Mouse (Mus musculus) skeletal muscle tissue, adult 2 months (tissue): ENCODE results near the gene Slc26a3.

Experiments
- DNase-seq: peaks from one replicate; pipeline ENCODE4 v3.0.0-alpha.2; 2012; ENCODE audit warnings: low read depth, low spot score

Gene Slc26a3

DNA sequence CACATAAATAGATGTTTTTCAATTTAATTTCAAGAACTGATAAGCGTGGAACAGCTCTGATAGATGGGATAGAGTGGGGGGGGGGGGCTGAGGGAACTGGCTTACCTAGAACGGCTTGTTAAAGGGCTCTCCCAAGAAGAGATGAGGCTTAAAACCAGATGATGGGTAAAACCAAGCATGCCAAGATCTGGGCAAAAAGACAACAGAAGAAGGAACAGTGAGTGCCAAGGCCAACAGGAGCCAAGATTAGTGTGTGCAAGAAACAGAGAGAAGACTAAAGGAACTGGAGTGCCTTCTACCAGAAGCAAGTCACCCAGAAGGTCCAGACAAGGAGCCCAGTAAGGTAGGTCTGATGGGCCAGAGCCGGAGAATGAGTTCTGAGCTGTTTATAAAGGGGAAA, at the start of gene Slc26a3:
Gene Slc26a3 (plus strand): TSS at position 301 of the 400 bp plus-strand sequence.
- DNase-seq: no peak

DNA sequence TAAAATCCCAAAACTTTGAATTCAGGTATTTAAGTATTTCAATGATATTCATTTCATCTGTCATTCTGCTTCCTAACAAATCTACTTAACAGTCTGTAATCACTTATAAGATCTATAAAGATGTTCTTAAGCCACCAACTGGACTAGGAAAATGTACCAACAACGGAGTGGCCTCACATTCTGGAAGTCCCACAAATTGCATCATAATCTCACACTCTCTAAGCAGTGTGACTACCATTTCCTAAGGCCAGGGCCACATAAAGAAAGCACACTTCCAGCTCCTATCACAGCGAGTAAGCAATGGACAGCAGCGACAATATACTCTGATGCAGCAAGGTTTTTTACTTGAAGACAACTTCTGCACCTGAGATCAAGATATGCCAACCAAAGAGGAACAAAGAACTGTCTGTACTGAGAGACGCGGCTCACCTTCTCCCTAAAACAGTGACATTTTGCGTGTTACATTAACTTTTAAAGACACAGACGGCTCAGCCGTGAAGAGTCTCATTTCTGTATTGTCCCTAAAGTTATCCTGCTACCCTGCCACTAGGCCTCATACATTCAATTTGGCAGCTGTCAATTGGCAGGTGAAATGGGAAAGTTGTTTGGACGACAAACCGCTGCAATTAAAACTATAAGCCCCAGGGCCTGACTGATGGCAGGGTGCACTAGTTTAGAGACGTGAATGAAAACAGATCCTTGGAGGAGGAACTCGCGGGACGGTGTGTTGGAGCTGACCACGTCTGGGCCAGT, 40.3 kb upstream of the Slc26a3 start:
- DNase-seq: no peak

DNA sequence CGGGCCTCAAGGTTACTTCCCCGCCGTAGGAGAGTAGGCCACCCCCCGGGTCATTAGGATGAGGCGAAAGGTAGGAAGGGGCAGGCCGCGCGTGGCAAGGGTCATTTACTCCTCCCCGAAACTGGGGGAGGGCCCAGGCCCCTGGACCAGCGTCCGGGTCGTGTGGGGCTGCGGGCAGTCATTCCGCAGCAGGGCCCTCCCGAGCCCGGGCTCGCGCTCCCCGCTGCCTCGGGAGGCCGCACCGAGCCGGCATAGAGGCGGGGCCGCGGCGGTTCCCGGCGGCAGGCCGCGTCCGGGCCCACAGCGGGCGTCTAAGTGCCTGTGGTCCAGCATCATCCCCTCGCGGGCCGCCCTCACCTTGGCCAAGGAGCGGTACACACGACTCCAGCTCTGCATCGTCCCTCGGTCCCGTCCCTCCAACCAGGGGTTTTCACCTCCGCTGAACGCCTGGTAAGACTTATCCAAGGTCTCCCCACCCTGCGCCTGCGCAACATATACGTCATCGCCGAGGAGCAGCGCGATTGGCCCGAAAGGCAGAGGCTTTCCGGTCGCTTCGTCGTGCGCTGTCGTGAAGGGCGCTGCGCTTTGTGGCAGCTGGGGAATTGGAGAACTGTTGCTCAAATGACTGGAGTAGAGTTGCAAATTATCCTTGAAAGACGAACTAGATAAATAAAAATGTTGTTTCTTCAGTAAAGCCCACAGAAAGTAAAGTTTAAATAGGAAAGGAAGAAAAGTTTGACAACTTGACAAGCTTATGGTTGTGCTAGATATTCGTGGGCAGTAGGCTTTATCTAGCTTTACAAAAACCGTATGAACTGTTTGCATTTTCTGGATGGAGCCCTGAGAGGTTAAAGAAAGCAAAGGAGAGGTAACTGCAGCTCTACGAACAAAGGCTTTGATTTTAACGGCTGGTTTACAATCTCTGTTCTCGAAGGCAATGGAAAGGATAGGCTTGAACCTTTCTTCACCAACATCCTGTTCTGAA, 39.4 kb upstream of the Slc26a3 start, which contains the start of gene Dld:
Gene Dld (minus strand): TSS at position 510 of the 985 bp plus-strand sequence.
- DNase-seq: peak; percentile 96

DNA sequence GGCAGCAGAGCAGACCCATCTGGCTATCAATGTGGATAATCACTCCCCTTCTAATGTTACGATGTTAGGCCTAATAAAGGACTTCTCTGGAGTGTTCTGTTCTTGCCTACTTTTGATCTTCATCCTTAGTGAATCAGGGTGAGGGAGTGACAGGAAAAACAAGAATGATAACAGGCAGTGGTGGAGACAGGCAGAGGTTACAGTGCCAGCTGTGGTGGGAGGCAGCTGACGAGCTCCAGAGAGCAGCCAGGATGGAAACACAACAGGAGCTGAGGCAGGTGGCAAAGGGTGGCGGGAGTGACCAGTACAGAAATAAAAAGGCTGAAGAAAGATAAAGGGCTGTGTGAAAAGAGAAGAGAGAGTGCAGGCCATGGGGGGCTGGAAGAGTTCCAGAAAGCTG, 24.2 kb upstream of the Slc26a3 start:
- no peak for DNase-seq

- peak; percentile 16 for DNase-seq
These were observed 22.9 kb upstream of the Slc26a3 start for GRCm38 (mm10) chr12:31367721-31368120.

GRCm38 (mm10) chr12:31369118-31369517, 21.6 kb upstream of the Slc26a3 start:
- DNase-seq: no peak

DNA sequence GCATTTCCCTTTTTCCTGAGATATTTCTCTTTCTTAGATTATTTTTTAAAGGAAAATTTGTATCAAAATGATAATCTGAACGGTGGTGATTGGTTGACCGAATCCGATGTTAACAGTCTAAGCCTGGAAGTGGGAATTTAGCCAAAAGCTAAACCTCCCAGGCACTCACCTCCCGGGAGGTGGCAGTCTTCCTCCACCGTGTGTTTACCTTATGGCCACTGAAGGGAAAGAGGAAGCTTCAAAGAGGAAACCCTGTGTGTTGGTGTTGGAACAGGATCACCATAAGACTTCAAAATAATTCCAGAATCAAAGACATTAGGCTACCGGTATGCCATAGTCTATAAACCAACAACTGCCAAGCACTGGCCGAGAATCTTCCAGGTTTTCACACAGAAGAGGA, 21.0 kb upstream of the Slc26a3 start:
- no peak for DNase-seq

GRCm38 (mm10) chr12:31374603-31375282, 15.9 kb upstream of the Slc26a3 start:
- peak; percentile 46 for DNase-seq

- DNase-seq: no peak
These were observed 15.4 kb upstream of the Slc26a3 start for GRCm38 (mm10) chr12:31375283-31375615.

- DNase-seq: no peak
These were observed 14.2 kb upstream of the Slc26a3 start for GRCm38 (mm10) chr12:31376326-31376950.

DNA sequence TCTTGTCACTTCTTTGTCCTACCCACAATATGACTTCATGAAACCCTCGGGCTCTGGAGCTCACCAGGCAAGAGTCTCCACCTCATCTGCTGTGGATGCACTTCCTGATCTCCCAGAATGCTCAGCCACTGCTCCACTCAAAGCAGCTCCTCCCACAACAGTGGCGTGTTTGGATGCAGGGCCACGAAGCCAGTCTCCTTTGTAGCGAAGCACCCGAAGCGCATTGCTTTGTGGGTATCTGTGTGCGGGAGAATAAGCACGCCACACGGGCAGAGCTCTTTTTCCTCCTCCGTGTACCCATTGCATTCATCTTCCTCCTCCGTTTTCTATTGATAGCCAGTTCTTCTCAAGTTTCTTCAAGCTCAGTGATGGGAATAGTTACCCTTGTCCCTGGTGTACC, 13.4 kb upstream of the Slc26a3 start:
- no peak for DNase-seq

- DNase-seq: no peak
These were observed 9.8 kb upstream of the Slc26a3 start for GRCm38 (mm10) chr12:31380878-31381277.

GRCm38 (mm10) chr12:31382451-31382850, 8.2 kb upstream of the Slc26a3 start:
- DNase-seq: no peak

DNA sequence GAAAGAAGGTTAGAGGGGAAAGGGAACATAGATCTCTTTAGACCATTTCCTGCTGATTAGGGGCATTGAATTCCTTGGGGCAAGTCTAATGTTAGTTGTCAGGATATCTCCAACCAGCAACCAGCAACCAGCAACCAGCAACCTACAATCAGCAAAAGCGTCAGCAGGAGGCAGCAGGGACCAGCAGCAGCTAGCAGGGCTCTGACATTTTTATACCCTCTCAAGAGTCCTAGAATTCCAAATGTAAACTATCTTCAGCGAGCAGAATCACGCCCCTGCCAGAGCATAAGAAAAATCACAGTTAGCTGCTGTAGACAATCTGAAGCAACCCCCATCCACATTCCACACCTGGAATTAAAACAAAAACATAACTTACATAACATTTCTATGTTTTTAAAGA, 3.4 kb upstream of the Slc26a3 start:
- no peak for DNase-seq

DNA sequence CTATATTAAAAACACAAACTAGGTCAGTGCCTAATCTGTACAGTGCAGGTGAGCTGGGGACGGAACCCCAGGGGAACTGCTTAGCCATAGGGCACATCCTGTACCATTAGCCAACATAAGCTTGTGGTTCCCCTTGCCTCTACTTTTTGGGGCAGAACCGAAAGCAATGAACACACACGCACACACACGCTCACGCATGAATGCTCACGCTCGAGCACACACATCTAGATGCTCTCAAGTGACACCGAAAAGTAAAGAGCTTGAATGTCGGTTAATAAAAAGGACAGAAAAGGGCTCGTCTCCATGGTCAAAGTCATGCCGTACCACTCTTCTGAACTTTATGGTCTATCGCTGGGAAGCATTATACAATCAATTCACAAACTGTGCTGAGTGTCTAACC, 1.0 kb downstream of the Slc26a3 start:
- no peak for DNase-seq

GRCm38 (mm10) chr12:31395895-31396294, 5.2 kb downstream of the Slc26a3 start:
- no peak for DNase-seq

DNA sequence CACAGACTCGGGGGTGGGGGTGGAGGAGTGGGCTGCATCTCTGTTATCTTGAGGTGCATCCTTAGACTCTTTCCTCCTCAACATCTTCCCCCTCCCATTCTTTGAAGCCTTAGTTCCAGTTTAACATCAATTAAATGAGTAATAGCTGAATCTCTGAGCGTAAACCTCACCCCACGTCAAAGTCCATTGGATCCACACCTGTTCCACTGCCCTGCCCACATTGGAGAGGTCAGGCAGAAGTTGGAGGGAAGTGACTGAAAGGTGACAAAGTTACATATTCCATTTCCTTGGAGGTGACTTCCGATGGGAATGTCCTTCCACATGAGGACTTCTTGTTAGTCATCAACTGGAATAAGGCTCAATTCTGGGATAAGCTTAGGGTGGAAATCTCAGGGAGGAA, 7.0 kb downstream of the Slc26a3 start:
- no peak for DNase-seq

DNA sequence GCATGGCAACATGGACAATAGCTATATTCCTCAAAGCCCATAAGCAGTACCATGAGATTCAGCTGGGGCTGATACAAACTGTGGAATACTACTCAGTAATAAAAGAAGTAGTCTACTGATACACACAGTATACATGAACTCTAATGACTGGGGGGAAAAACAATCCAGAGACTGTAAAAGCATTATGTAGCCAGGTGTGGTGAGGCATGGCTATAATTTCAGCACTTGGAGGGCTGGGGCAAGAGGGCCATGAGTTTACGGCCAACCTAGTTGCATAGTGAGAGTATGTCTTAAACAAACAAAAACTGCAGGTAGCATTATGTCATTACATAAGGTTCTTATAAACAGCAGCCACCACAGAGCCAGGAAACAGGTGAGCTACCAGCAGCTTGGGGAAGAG, 10.2 kb downstream of the Slc26a3 start:
- DNase-seq: no peak

DNA sequence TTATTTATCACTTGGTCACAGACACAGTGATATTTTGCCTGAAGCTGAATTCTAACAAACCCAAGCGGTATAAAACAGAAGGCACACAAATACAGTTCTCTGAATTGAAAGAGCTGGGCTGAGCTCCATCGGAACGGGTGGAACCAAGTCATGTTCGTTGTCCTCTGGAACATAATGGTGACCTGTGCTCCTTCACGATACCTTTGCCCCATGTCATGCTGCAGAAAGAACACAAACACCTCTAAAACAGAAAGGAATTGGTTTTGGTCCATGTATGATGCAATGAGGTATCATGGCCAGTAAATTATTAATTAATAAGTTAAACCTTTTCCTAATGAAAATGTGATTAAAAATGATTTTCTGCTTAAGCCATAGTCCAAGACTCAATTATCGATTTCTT, 11.3 kb downstream of the Slc26a3 start:
- no peak for DNase-seq

DNA sequence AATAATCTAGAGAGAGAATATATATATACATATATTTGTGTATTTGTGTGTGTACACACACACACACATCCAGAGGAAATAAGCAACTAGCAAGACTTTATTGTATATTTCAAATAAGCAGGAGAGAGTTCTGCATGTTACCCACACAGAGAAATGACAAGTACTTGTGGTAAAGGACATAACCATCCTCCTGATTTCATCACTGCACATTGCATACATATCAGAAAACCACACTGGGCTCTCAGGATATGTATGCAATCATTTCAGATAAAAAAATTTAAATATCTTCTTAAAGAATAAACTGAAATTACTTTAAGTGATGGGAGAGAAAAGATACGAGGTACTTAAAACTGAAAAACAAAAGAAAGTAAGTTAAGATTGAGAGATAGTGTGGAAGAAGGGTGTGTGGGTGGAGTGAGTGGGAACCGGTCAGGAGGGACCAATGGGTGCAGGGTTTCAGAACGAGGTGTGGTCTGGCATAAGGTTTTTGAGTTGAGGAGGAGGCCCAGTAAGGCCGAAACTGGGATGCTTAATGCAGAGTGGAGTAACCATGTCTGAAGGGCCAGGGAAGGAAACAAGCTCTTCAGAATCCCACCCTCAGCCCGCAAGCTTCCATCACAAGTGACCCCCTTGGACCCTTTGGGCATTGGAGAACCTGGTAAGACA, 14.0 kb downstream of the Slc26a3 start:
- no peak for DNase-seq

DNA sequence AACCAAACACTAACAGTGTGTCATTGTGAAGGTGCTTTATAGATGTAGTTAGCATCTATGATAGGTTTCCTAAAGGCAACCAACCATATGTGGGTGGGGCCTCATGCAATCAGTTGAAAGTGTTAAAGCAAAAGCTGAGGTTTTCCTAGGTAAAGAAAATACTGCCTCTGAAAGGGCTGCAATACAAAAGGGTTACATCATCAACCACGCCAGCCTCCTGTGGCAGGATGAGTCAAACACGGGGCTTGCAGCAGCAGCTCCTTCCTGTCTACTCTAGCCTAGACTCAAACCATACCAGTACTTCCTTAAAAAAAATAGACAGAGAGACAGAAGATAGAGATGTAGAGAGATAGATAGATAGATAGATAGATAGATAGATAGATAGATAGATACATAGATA, 25.3 kb downstream of the Slc26a3 start:
- DNase-seq: no peak
